Mouse (Mus musculus) C2C12 (cell line): ENCODE measurements at regions not wholly inside any gene's neighbourhood (a gene's known extent, or its start where the extent isn't known, plus 50 kb on each side); places are given as distances from the start of the nearest gene placed in this dataset.

Experiments
- CEBPB ChIP-seq: IDR thresholded peaks from one replicate; pipeline ENCODE4 v1.6.1; 2011; ENCODE audit warnings: low read depth, mild to moderate bottlenecking, control low read depth, moderate library complexity
- CTCF ChIP-seq: IDR thresholded peaks from one replicate; pipeline ENCODE4 v1.5.1; 2011; ENCODE audit not compliant: control insufficient read depth, insufficient read depth, insufficient read length
- MAX ChIP-seq: IDR thresholded peaks from one replicate; pipeline ENCODE4 v1.6.1; 2011; ENCODE audit warnings: mild to moderate bottlenecking, control low read depth
- MYOD1 ChIP-seq: IDR thresholded peaks from one replicate; pipeline ENCODE4 v1.6.1; 2011; ENCODE audit warnings: low read depth; ENCODE audit not compliant: control insufficient read depth, insufficient read length

DNA sequence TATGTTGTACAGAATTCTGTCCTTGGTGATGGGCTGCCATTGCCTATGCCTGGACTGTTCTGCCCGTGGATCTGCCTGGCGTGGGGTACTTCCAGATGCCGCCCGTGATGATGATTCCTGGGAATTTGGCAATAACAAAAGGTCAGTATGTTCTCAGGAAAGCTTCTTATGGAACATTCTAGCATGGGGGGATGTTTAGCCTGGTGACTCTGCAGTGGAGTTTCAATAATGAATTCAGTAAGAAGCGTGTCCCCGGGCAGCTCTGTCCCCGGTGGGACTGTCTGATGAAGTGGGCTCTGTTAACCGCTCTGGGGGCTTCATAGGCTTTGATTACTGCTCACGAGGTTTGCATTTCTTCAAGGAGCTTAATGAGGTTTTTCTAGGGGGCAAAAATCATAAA, 252.9 kb upstream of the Daam1 start:
- no peak for TF ChIP-seq CEBPB
- no peak for TF ChIP-seq CTCF
- TF ChIP-seq MAX, result no peak
- no peak for TF ChIP-seq MYOD1
